ENCODE assay signal across 24 mouse cellular contexts in the genomic region with DNA sequence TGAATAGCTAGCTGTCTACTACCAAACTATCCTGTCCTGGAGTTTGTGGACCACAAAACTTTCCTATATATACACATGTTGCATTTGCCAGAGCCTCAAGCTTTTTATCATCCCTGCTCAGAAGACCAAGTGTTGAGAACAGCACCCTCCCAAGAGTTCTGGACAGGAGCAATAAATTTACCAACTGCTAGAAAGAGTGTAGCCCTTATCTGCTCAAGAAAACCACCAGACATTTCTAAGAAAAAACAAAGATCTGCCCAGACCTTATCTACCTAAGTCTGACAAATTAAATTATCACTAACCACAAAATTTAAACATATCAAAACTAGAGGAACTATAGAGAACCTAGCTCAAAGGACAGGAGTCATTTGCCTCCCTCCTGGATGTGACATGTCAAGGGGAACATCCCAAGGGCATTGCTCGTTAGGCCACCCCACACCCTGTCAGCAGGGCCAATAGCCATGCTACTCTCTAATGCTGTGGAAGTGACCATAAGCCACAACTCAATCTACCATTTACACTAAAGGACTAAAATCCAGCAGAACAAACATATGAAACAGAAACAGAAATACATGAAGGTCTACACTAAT.
DNase-seq lines count a peak whose midpoint lies in the region; ATAC-seq and TF ChIP-seq lines count a peak whose summit lies in the region.
"Had no signal": no experiment of that assay in that cellular context is flagged by ENCODE, and none has a peak within 500 bp of the region (broad histone marks: within the 10 kb centered on the region; RNA-seq: fewer than 3 reads in every experiment).

No protein-coding gene starts in this region.

- ATAC-seq in common myeloid progenitor, adult 5-6 weeks (replicated peaks; ENCODE audit: low read depth, poor library complexity, severe bottlenecking), result peak; percentile 73; the same call in 1 of the 2 replicates
- ATAC-seq in liver, embryonic 13.5 days (ENCODE audit: low read depth), result peak; percentile 91
- peak; percentile 86 for ATAC-seq in megakaryocyte-erythroid progenitor cell, adult 5-6 weeks (replicated peaks; ENCODE audit: low FRiP score, low TSS enrichment, poor library complexity, severe bottlenecking)
- ATAC-seq: activated CD4-positive, CD25-positive, alpha-beta regulatory T cell, adult 4 months; intestine, embryonic 15.5 days had no signal

- H3K4me2 ChIP-seq in liver, embryonic 13.5 days, result peak overlapping the region; percentile 33; the same call in 1 of the 2 replicates
- H3K4me2 ChIP-seq: hindbrain, embryonic 15.5 days; intestine, embryonic 15.5 days; limb, embryonic 13.5 days; lung, embryonic 14.5 days; neural tube, embryonic 15.5 days had no signal

- no peaks in the 10 kb centered on the region for H3K79me2 ChIP-seq in MEL (ENCODE audit: control insufficient read depth, insufficient read depth, low read length, poor library complexity)
- H3K79me2 ChIP-seq in heart, adult 2 months (replicated peaks; ENCODE audit: control insufficient read depth, insufficient read depth, low read length), result no peaks in the 10 kb centered on the region

- H3K27ac ChIP-seq in MEL (ENCODE audit: control insufficient read depth, low read depth, low read length), result peak overlapping the region; percentile 89
- peak overlapping the region; percentile 76 for H3K27ac ChIP-seq in liver, embryonic 13.5 days
- H3K27ac ChIP-seq in heart, adult 2 months, result no peak overlapping the region
- H3K27ac ChIP-seq: embryonic facial prominence, embryonic 10.5 days; heart, embryonic 10.5 days; hindbrain, embryonic 15.5 days; intestine, embryonic 15.5 days; layer of hippocampus, adult 2 months; limb, embryonic 13.5 days; neural tube, embryonic 15.5 days had no signal

- WGBS in liver, embryonic 13.5 days (ENCODE audit: insufficient replicate concordance), result 15% methylated on average over 1 of the region's 1 CpGs
- 83% methylated on average over 1 of the region's 1 CpGs for WGBS in heart, adult 2 months

- peak; percentile 80 for DNase-seq in MEL (ENCODE audit: low read depth, low spot score)
- peak; percentile 45 for DNase-seq in liver, embryonic 13.5 days
- no peak for DNase-seq in right cerebral cortex, postnatal 10 days (ENCODE audit: low spot score in 2 of 2)
- no peak for DNase-seq in urinary bladder, adult 18-20 months (ENCODE audit: low spot score in 2 of 2)
- no peak for DNase-seq in heart, adult 2 months
- DNase-seq: adrenal gland, adult 8-10 months; cerebellum, adult 9-10 months; gastrocnemius, postnatal 36 days; kidney, adult 8-10 months; kidney, postnatal 10 days; layer of hippocampus, postnatal 36 days; lung, embryonic 14.5 days; thymus, adult 18-20 months; thymus, postnatal 4 days had no signal

- no peak overlapping the region; the same call in 1 of the 2 replicates for H3K9ac ChIP-seq in MEL (ENCODE audit: control insufficient read depth, low read depth, low read length, poor library complexity, severe bottlenecking)
- H3K9ac ChIP-seq in liver, embryonic 13.5 days, result peak overlapping the region; percentile 35; the same call in 1 of the 2 replicates
- H3K9ac ChIP-seq in heart, adult 2 months (ENCODE audit: low read depth, low read length), result no peak overlapping the region
- H3K9ac ChIP-seq: hindbrain, embryonic 15.5 days; intestine, embryonic 15.5 days; limb, embryonic 13.5 days; lung, embryonic 14.5 days; neural tube, embryonic 15.5 days had no signal

- no peak for TF ChIP-seq RAD21 in MEL (IDR thresholded peaks at IDR 0.05; ENCODE audit: low read depth, low read length)

- 0 out of 4 replicates have a peak, but pooled peaks of 1 of the 2 experiments have one; percentile 18 for TF ChIP-seq POLR2A in MEL (IDR thresholded peaks at IDR 0.05; ENCODE audit: control insufficient read depth in 1 of 2, insufficient read depth in 1 of 2, low read depth in 1 of 2, low read length in 2 of 2, poor library complexity in 1 of 2)
- TF ChIP-seq POLR2A in heart, adult 2 months (IDR thresholded peaks at IDR 0.05; ENCODE audit: insufficient read depth, low read depth, low read length), result no peak

- TF ChIP-seq CTCF in MEL (IDR thresholded peaks at IDR 0.05 in 2 of 3, conservative IDR thresholded peaks at IDR 0.05 in 1 of 3; ENCODE audit: control insufficient read depth in 1 of 3, insufficient read depth in 1 of 3, low read depth in 2 of 3, low read length in 3 of 3, poor library complexity in 1 of 3, severe bottlenecking in 1 of 3), result no peak
- no peak for TF ChIP-seq CTCF in heart, adult 2 months (IDR thresholded peaks at IDR 0.05)

- H3K4me3 ChIP-seq in MEL (ENCODE audit: control insufficient read depth in 1 of 2, insufficient read depth in 1 of 2, low read depth in 2 of 2, low read length in 2 of 2), result no peak overlapping the region
- no peak overlapping the region for H3K4me3 ChIP-seq in liver, embryonic 13.5 days (replicated peaks)
- no peak overlapping the region for H3K4me3 ChIP-seq in heart, adult 2 months
- H3K4me3 ChIP-seq: embryonic facial prominence, embryonic 10.5 days; heart, embryonic 10.5 days; hindbrain, embryonic 15.5 days; intestine, embryonic 15.5 days; layer of hippocampus, adult 2 months; limb, embryonic 13.5 days; neural tube, embryonic 15.5 days had no signal

- no peaks in the 10 kb centered on the region for H3K27me3 ChIP-seq in MEL (ENCODE audit: control insufficient read depth in 1 of 2, insufficient read depth in 2 of 2, low read length in 2 of 2)
- no peaks in the 10 kb centered on the region for H3K27me3 ChIP-seq in liver, embryonic 13.5 days
- H3K27me3 ChIP-seq in heart, adult 2 months (ENCODE audit: control insufficient read depth, insufficient read depth, low read length), result no peaks in the 10 kb centered on the region
- H3K27me3 ChIP-seq: hindbrain, embryonic 15.5 days; intestine, embryonic 15.5 days; neural tube, embryonic 15.5 days had no signal

- intact Hi-C loops in heart, adult 2 months (cut with DNase I), result no loop called here

- TF ChIP-seq EP300 in MEL (IDR thresholded peaks at IDR 0.05; ENCODE audit: low read depth in 1 of 2, low read length in 2 of 2), result peak; percentile 95 to 96
- TF ChIP-seq EP300 in heart, adult 2 months (IDR thresholded peaks at IDR 0.05; ENCODE audit: insufficient read depth, low read depth, low read length), result no peak

- peaks cover 33 to 48% of the 10 kb centered on the region in 2 experiments for H3K4me1 ChIP-seq in MEL (ENCODE audit: control insufficient read depth in 1 of 2, insufficient read depth in 2 of 2, low read length in 2 of 2)
- peaks cover 65% of the 10 kb centered on the region for H3K4me1 ChIP-seq in liver, embryonic 13.5 days (replicated peaks)
- H3K4me1 ChIP-seq in heart, adult 2 months (ENCODE audit: control insufficient read depth, insufficient read depth, low read length), result peaks cover 1% of the 10 kb centered on the region; the same call in 1 of the 2 replicates
- H3K4me1 ChIP-seq: hindbrain, embryonic 15.5 days; intestine, embryonic 15.5 days had no signal

- H3K9me3 ChIP-seq in MEL (replicated peaks; ENCODE audit: insufficient read depth, low read length), result no peaks in the 10 kb centered on the region
- H3K9me3 ChIP-seq in liver, embryonic 13.5 days (replicated peaks), result no peaks in the 10 kb centered on the region
- H3K9me3 ChIP-seq: embryonic facial prominence, embryonic 10.5 days; heart, embryonic 10.5 days; hindbrain, embryonic 15.5 days; intestine, embryonic 15.5 days; limb, embryonic 13.5 days; neural tube, embryonic 15.5 days had no signal

- H3K36me3 ChIP-seq in MEL (ENCODE audit: control insufficient read depth in 1 of 2, insufficient read depth in 2 of 2, low read length in 2 of 2), result peaks cover 0 to 57% of the 10 kb centered on the region in 2 experiments; a peak in 2 of 4 replicates
- H3K36me3 ChIP-seq in liver, embryonic 13.5 days, result no peaks in the 10 kb centered on the region
- H3K36me3 ChIP-seq in heart, adult 2 months (ENCODE audit: control insufficient read depth, insufficient read depth, low read length), result no peaks in the 10 kb centered on the region
- H3K36me3 ChIP-seq: embryonic facial prominence, embryonic 10.5 days; heart, embryonic 10.5 days; hindbrain, embryonic 15.5 days; intestine, embryonic 15.5 days; limb, embryonic 13.5 days; neural tube, embryonic 15.5 days had no signal

TF ChIP-seq in MEL, 35 proteins besides CTCF, POLR2A, EP300 and RAD21 (continues in another document):
- TF ChIP-seq ZMIZ1 (IDR thresholded peaks at IDR 0.05; ENCODE audit: low read depth, low read length) (0 out of 2 replicates have a peak, but pooled peaks have one; percentile 64), SMC3 (IDR thresholded peaks at IDR 0.05; ENCODE audit: low read depth, low read length) (no peak), ELF1 (IDR thresholded peaks at IDR 0.05; ENCODE audit: low read depth, low read length) (no peak), SIN3A (IDR thresholded peaks at IDR 0.05; ENCODE audit: low read length) (peak; percentile 81), JUND (IDR thresholded peaks at IDR 0.05; ENCODE audit: low read depth, low read length) (peak; percentile 73), MYB (IDR thresholded peaks at IDR 0.05; ENCODE audit: low read depth, low read length) (peak; percentile 78), USF1 (IDR thresholded peaks at IDR 0.05; ENCODE audit: low read depth, low read length) (no peak), TAL1 (IDR thresholded peaks at IDR 0.05; ENCODE audit: low read length) (peak; percentile 74), RCOR1 (IDR thresholded peaks at IDR 0.05; ENCODE audit: low read depth, low read length) (peak; percentile 91), MEF2A (IDR thresholded peaks at IDR 0.05; ENCODE audit: extremely low read depth, insufficient replicate concordance, low read depth, low read length, poor library complexity, severe bottlenecking) (no peak), POLR2AphosphoS2 (IDR thresholded peaks at IDR 0.05; ENCODE audit: low read length) (no peak), GATA1 (IDR thresholded peaks at IDR 0.05; ENCODE audit: low read depth, low read length) (peak; percentile 97), CHD1 (IDR thresholded peaks at IDR 0.05; ENCODE audit: low read depth, low read length) (no peak; the same call in 1 of the 2 replicates), GABPA (IDR thresholded peaks at IDR 0.05; ENCODE audit: low read depth, low read length) (no peak), MXI1 (IDR thresholded peaks at IDR 0.05; ENCODE audit: low read depth, low read length) (peak; percentile 66), ZC3H11A (IDR thresholded peaks at IDR 0.05; ENCODE audit: low read depth, low read length) (peak; percentile 15; the same call in 1 of the 2 replicates), ETS1 (IDR thresholded peaks at IDR 0.05; ENCODE audit: low read depth, low read length) (peak; percentile 92), HCFC1 (IDR thresholded peaks at IDR 0.05; ENCODE audit: low read depth, low read length) (peak; percentile 52; the same call in 1 of the 2 replicates), POLR2AphosphoS5 (IDR thresholded peaks at IDR 0.05; ENCODE audit: borderline replicate concordance, low read depth, low read length) (no peak), UBTF (IDR thresholded peaks at IDR 0.05; ENCODE audit: borderline replicate concordance, insufficient read depth, low read depth, low read length) (no peak), ZNF384 (IDR thresholded peaks at IDR 0.05; ENCODE audit: low read depth, low read length) (peak; percentile 70)

Comparison
In these comparisons a context has a peak if more than half of its experiments do, and no peak if none do; other contexts are left out.
1. DNase-seq: peak in MEL (single experiment) and liver, embryonic 13.5 days (single experiment); none in right cerebral cortex, postnatal 10 days (0 of 2), urinary bladder, adult 18-20 months (0 of 2) and heart, adult 2 months (0 of 2).
2. Peak in every context shown above with its lines, with median percentiles within 50 percentile points of each other: ATAC-seq.